8 mouse cellular contexts compared by ENCODE assay signal in the genomic region with DNA sequence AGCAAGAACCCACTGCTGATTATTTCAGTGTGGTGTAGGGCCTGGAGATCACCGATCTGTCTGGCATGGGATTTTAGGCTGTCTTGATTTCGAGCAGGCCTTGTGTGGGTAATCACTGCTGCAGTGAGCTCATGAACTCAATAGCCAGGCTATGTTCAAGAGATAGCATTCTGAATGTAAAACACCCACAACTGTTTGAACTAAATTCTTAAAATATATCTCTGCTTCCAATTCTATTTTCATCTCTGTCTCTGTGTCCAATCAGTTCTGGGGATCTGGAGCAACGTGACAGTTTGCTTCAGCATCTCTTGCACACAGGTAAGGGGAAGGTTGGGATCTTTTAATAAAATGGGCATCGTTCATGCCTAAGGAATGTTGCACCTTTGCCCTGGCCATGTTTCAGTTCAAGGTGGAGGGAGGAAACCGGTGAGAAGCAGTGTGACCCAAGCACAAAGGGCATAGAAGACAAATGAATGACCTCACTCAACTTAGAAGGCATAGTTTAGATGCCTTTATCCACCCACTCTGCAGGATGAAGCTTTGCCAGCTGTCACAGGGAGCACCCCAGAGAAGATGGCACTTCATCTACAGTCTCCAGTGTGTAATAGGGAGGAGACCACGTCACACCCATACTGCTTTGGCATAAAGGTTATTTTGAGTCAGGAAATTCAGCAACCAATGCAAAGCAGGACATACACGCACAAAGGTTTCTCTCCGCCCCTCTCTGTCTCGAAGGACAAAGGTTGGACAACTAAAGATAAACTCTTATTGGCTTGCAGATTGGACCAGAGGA. TPM values are rescaled to one million over a fixed set of nuclear protein-coding genes. Genes with fewer than 3 reads are reported as not detected.
DNase-seq lines count a peak whose midpoint lies in the region; ATAC-seq and TF ChIP-seq lines count a peak whose summit lies in the region.

No protein-coding gene starts in this region.

- H3K27ac ChIP-seq in forebrain, embryonic 11.5 days (ENCODE audit: low read depth, low read length) = no peak overlapping the region
- H3K27ac ChIP-seq in midbrain, postnatal 0 days (ENCODE audit: low read depth, low read length) = peak overlapping the region; percentile 71

- no peaks in the 10 kb centered on the region for H3K36me3 ChIP-seq in forebrain, embryonic 11.5 days (ENCODE audit: control insufficient read depth, insufficient read depth, low read length)
- no peaks in the 10 kb centered on the region for H3K36me3 ChIP-seq in midbrain, postnatal 0 days (ENCODE audit: insufficient read depth, low read length)

- intact Hi-C loops in gastrocnemius, postnatal 14 days (cut with DNase I; ENCODE audit: low total_unique reads) = no loop called here

- H3K9me3 ChIP-seq in forebrain, embryonic 11.5 days (ENCODE audit: control insufficient read depth, low read length) = no peaks in the 10 kb centered on the region
- H3K9me3 ChIP-seq in midbrain, postnatal 0 days (ENCODE audit: low read length) = no peaks in the 10 kb centered on the region

- peak overlapping the region; percentile 44 for H3K4me3 ChIP-seq in forebrain, embryonic 11.5 days (ENCODE audit: low read depth, low read length)
- peak overlapping the region; percentile 60 for H3K4me3 ChIP-seq in midbrain, postnatal 0 days (ENCODE audit: low read depth, low read length)

- no peak for TF ChIP-seq CTCF in midbrain, postnatal 0 days (IDR thresholded peaks at IDR 0.05)

- H3K4me2 ChIP-seq in forebrain, embryonic 11.5 days (ENCODE audit: low read depth, low read length, severe bottlenecking) = peak overlapping the region; percentile 70
- H3K4me2 ChIP-seq in midbrain, postnatal 0 days (ENCODE audit: low read depth, low read length, poor library complexity, severe bottlenecking) = peak overlapping the region; percentile 58

- ATAC-seq in forebrain, embryonic 11.5 days (replicated peaks; ENCODE audit: low FRiP score) = no peak
- no peak for ATAC-seq in midbrain, postnatal 0 days (ENCODE audit: low FRiP score)

- peak; percentile 57 for DNase-seq in kidney, adult 11 months
- DNase-seq in kidney, postnatal 10 days = no peak
- peak; percentile 25 for DNase-seq in NIH3T3 (ENCODE audit: low read depth)
- DNase-seq in forebrain, embryonic 11.5 days (ENCODE audit: low spot score) = no peak
- peak; percentile 39 for DNase-seq in kidney, postnatal 14 days
- DNase-seq in midbrain, postnatal 0 days (ENCODE audit: low spot score) = peak; percentile 15
- no peak for DNase-seq in thymus, postnatal 10 days (ENCODE audit: low spot score in 2 of 2)
- no peak for DNase-seq in gastrocnemius, postnatal 14 days

- no peaks in the 10 kb centered on the region for H3K4me1 ChIP-seq in forebrain, embryonic 11.5 days (replicated peaks; ENCODE audit: control insufficient read depth, insufficient read depth, low read length)
- 0 out of 2 replicates have a peak, but pooled peaks cover 6% of the 10 kb centered on the region for H3K4me1 ChIP-seq in midbrain, postnatal 0 days (ENCODE audit: insufficient read depth, low read length)

- 68% methylated on average over 9 of the region's 9 CpGs for WGBS in forebrain, embryonic 11.5 days
- 54% methylated on average over 9 of the region's 9 CpGs for WGBS in midbrain, postnatal 0 days

- H3K9ac ChIP-seq in forebrain, embryonic 11.5 days (ENCODE audit: low read length) = peak overlapping the region; percentile 46
- peak overlapping the region; percentile 51; the same call in 1 of the 2 replicates for H3K9ac ChIP-seq in midbrain, postnatal 0 days (replicated peaks; ENCODE audit: low read length, poor library complexity, severe bottlenecking)

- H3K27me3 ChIP-seq in forebrain, embryonic 11.5 days (ENCODE audit: control insufficient read depth, insufficient read depth, low read length) = no peaks in the 10 kb centered on the region
- H3K27me3 ChIP-seq in midbrain, postnatal 0 days (ENCODE audit: insufficient read depth, low read length) = no peaks in the 10 kb centered on the region

RNA-seq across cellular contexts. Expression of gene Olfr1423, which starts 36.7 kb away (rescaled TPM):
- not detected in 2 replicates for polyA plus RNA-seq in forebrain, embryonic 11.5 days (2014; fragmentation: Nextera tagmentation; extraction: Ambion mirVana)
- total RNA-seq in midbrain, postnatal 0 days (2014; rRNA removed) = not detected in 2 replicates
- polyA plus RNA-seq in midbrain, postnatal 0 days (2015; fragmentation: Nextera tagmentation; extraction: Ambion mirVana) = not detected in 2 replicates
- not detected for total RNA-seq in gastrocnemius, postnatal 14 days (2021)

RNA-seq across cellular contexts. Expression of gene Osbp, which starts 38.7 kb away (rescaled TPM):
- polyA plus RNA-seq in forebrain, embryonic 11.5 days (2014; fragmentation: Nextera tagmentation; extraction: Ambion mirVana) = 6.1 and 6.6 TPM in 2 replicates
- total RNA-seq in midbrain, postnatal 0 days (2014; rRNA removed) = 24.6 and 28.1 TPM in 2 replicates
- polyA plus RNA-seq in midbrain, postnatal 0 days (2015; fragmentation: Nextera tagmentation; extraction: Ambion mirVana) = 2.8 TPM in 2 replicates
- total RNA-seq in gastrocnemius, postnatal 14 days (2021) = 10 to 100 TPM; 70.8 to 71.5 TPM

RNA-seq across cellular contexts. Expression of gene Olfr1424, which starts 58.1 kb away (rescaled TPM):
- not detected in 2 replicates for polyA plus RNA-seq in forebrain, embryonic 11.5 days (2014; fragmentation: Nextera tagmentation; extraction: Ambion mirVana)
- total RNA-seq in midbrain, postnatal 0 days (2014; rRNA removed) = not detected in 2 replicates
- not detected in 2 replicates for polyA plus RNA-seq in midbrain, postnatal 0 days (2015; fragmentation: Nextera tagmentation; extraction: Ambion mirVana)
- total RNA-seq in gastrocnemius, postnatal 14 days (2021) = not detected

Comparison
In these comparisons a context has a peak if more than half of its experiments do, and no peak if none do; other contexts are left out.
1. DNase-seq: peak in kidney, adult 11 months (single experiment), NIH3T3 (single experiment), kidney, postnatal 14 days (single experiment) and midbrain, postnatal 0 days (single experiment); none in kidney, postnatal 10 days (single experiment), forebrain, embryonic 11.5 days (single experiment), thymus, postnatal 10 days (0 of 2) and gastrocnemius, postnatal 14 days (single experiment).